Mouse (Mus musculus): Measurements from ENCODE around the gene Trmt13. TPM values are rescaled to one million over a fixed set of nuclear protein-coding genes. Genes with fewer than 3 reads are reported as not detected.

Gene Trmt13
- total RNA-seq, 1 experiment = 22.8 TPM

DNA sequence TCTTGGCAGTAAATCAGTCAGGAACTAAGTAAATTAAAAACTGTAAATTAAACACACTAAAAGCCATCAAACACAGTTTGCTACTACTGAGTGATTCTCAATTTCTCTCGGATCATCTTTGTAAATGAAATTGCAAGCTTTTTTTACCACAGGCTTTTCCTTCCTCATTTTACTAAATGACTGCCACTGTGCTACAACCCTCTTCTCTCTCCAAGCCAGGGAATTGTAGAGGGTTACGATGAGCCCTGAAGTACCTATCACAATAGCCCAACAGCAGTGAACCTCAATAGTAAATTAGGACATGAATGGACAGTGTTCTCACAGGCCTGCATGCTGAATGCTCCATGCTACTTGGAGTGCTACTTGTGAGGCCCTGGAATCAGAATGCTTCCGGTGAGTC lies 19.7 kb upstream of the Trmt13 start:
- in situ Hi-C loops (cut with MboI; ENCODE audit: low sequenced_read_pairs in 2 of 2, unreplicated experiment in 2 of 2) = no loop called here
- H3K27ac ChIP-seq (ENCODE audit: insufficient read depth, low read depth, low read length, poor library complexity, severe bottlenecking) = no peak overlapping the region
- H3K4me1 ChIP-seq (ENCODE audit: control insufficient read depth in 2 of 2, insufficient read depth in 2 of 2, low read length in 2 of 2, poor library complexity in 1 of 2) = peaks cover 1 to 4% of the 10 kb centered on the region in 2 experiments; a peak in 1 of 4 replicates
- H3K4me3 ChIP-seq (ENCODE audit: insufficient read depth in 1 of 2, low read depth in 1 of 2, low read length in 2 of 2, poor library complexity in 1 of 2, severe bottlenecking in 1 of 2) = no peak overlapping the region
- TF ChIP-seq CHD2 (IDR thresholded peaks at IDR 0.05; ENCODE audit: low read depth, low read length) (no peak), MAFK (IDR thresholded peaks at IDR 0.05; ENCODE audit: insufficient read depth, low read depth, low read length) (no peak), HCFC1 (IDR thresholded peaks at IDR 0.05; ENCODE audit: borderline replicate concordance, insufficient read depth, low read length) (no peak), ZNF384 (IDR thresholded peaks at IDR 0.05; ENCODE audit: low read depth, low read length) (no peak), ZC3H11A (IDR thresholded peaks at IDR 0.05; ENCODE audit: borderline replicate concordance, low read depth, low read length) (no peak)
- H3K9me3 ChIP-seq (ENCODE audit: control insufficient read depth, insufficient read depth, low read depth, low read length) = no peaks in the 10 kb centered on the region
- H3K36me3 ChIP-seq (ENCODE audit: control insufficient read depth, insufficient read depth, low read length, poor library complexity, severe bottlenecking) = peaks cover 28% of the 10 kb centered on the region
- H3K9ac ChIP-seq (ENCODE audit: insufficient read depth, low read depth, low read length, poor library complexity, severe bottlenecking) = no peak overlapping the region
- no peak for DNase-seq (ENCODE audit: low read depth, low spot score)

DNA sequence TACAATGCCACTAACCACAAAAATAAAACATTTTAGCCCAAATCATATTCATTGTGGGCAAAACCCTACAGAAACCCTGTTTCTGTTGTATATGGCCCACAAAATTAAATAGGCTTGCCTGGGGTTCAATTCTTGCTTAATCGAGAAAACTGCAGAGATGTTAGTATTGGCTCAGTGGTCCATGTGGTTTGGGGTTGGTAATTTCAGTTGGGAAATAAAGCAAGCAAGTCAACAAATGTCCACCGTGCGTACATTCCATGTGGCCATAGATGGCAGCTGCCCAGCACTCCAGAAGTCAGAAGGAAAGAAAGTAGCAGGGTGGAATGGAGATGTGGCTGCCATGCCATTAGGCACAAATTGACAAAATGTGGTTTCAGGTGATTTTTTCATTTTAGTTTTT lies 18.6 kb upstream of the Trmt13 start:
- DNase-seq (ENCODE audit: low read depth, low spot score) = no peak
- H3K9me3 ChIP-seq (ENCODE audit: control insufficient read depth, insufficient read depth, low read depth, low read length) = no peaks in the 10 kb centered on the region
- H3K4me1 ChIP-seq (ENCODE audit: control insufficient read depth in 2 of 2, insufficient read depth in 2 of 2, low read length in 2 of 2, poor library complexity in 1 of 2) = peaks cover 1 to 3% of the 10 kb centered on the region in 2 experiments; a peak in 1 of 4 replicates
- H3K27ac ChIP-seq (ENCODE audit: insufficient read depth, low read depth, low read length, poor library complexity, severe bottlenecking) = no peak overlapping the region
- TF ChIP-seq CHD2 (IDR thresholded peaks at IDR 0.05; ENCODE audit: low read depth, low read length) = no peak
- TF ChIP-seq ZC3H11A (IDR thresholded peaks at IDR 0.05; ENCODE audit: borderline replicate concordance, low read depth, low read length) = no peak
- no peak for TF ChIP-seq ZNF384 (IDR thresholded peaks at IDR 0.05; ENCODE audit: low read depth, low read length)
- TF ChIP-seq MAFK (IDR thresholded peaks at IDR 0.05; ENCODE audit: insufficient read depth, low read depth, low read length) = no peak
- no peak for TF ChIP-seq HCFC1 (IDR thresholded peaks at IDR 0.05; ENCODE audit: borderline replicate concordance, insufficient read depth, low read length)
- no peak overlapping the region for H3K9ac ChIP-seq (ENCODE audit: insufficient read depth, low read depth, low read length, poor library complexity, severe bottlenecking)
- no peak overlapping the region for H3K4me3 ChIP-seq (ENCODE audit: insufficient read depth in 1 of 2, low read depth in 1 of 2, low read length in 2 of 2, poor library complexity in 1 of 2, severe bottlenecking in 1 of 2)
- in situ Hi-C loops (cut with MboI; ENCODE audit: low sequenced_read_pairs in 2 of 2, unreplicated experiment in 2 of 2) = no loop called here
- H3K36me3 ChIP-seq (ENCODE audit: control insufficient read depth, insufficient read depth, low read length, poor library complexity, severe bottlenecking) = peaks cover 23% of the 10 kb centered on the region

DNA sequence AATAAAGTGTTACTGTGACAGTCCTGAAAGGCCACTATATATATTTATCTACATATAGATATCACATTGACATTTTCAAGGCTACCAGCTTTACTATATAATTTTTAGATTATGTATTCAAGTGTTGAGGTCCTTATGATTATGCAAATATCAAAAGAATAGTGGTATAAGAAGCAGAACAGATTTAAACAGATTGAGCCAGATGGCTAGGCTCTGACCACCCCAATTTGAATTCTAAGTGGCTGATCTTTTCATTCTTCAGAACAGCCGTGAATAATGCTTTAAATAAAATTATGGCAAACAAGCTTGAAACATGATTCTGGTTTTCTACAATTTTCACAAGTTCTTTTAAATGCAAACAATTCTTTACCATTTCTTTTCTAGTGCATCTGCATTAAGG lies 17.1 kb upstream of the Trmt13 start:
- Histone ChIP-seq H3K27ac (ENCODE audit: insufficient read depth, low read depth, low read length, poor library complexity, severe bottlenecking) (no peak overlapping the region), H3K9me3 (ENCODE audit: control insufficient read depth, insufficient read depth, low read depth, low read length) (no peaks in the 10 kb centered on the region), H3K36me3 (ENCODE audit: control insufficient read depth, insufficient read depth, low read length, poor library complexity, severe bottlenecking) (peaks cover 23% of the 10 kb centered on the region), H3K4me3 (ENCODE audit: insufficient read depth in 1 of 2, low read depth in 1 of 2, low read length in 2 of 2, poor library complexity in 1 of 2, severe bottlenecking in 1 of 2) (no peak overlapping the region), H3K4me1 (ENCODE audit: control insufficient read depth in 2 of 2, insufficient read depth in 2 of 2, low read length in 2 of 2, poor library complexity in 1 of 2) (peaks cover 1 to 3% of the 10 kb centered on the region in 2 experiments; a peak in 1 of 4 replicates), H3K9ac (ENCODE audit: insufficient read depth, low read depth, low read length, poor library complexity, severe bottlenecking) (no peak overlapping the region)
- in situ Hi-C loops (cut with MboI; ENCODE audit: low sequenced_read_pairs in 2 of 2, unreplicated experiment in 2 of 2) = no loop called here
- no peak for DNase-seq (ENCODE audit: low read depth, low spot score)
- TF ChIP-seq ZC3H11A (IDR thresholded peaks at IDR 0.05; ENCODE audit: borderline replicate concordance, low read depth, low read length) (no peak), ZNF384 (IDR thresholded peaks at IDR 0.05; ENCODE audit: low read depth, low read length) (no peak), CHD2 (IDR thresholded peaks at IDR 0.05; ENCODE audit: low read depth, low read length) (no peak), HCFC1 (IDR thresholded peaks at IDR 0.05; ENCODE audit: borderline replicate concordance, insufficient read depth, low read length) (no peak), MAFK (IDR thresholded peaks at IDR 0.05; ENCODE audit: insufficient read depth, low read depth, low read length) (no peak)

DNA sequence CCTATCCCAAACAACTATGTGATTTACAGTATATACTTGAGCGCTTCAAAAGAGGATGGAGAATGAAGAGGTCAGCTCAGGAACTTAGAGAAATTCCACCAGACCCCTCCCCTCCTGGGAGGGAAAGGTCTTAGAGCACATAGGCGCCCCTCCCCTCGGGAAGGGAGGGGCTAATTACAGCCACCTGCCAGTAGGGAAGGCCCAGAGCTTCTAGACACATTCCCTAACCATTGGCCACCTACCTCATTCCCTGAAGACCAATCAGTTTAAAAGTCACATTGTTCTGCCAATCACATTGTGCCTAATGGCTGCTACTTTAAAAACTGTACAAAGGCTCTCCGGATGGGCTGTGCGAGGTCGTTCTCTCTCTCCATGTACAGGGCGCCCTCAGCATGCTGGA lies 8.3 kb upstream of the Trmt13 start:
- TF ChIP-seq HCFC1 (IDR thresholded peaks at IDR 0.05; ENCODE audit: borderline replicate concordance, insufficient read depth, low read length) (no peak), MAFK (IDR thresholded peaks at IDR 0.05; ENCODE audit: insufficient read depth, low read depth, low read length) (no peak), ZC3H11A (IDR thresholded peaks at IDR 0.05; ENCODE audit: borderline replicate concordance, low read depth, low read length) (no peak), CHD2 (IDR thresholded peaks at IDR 0.05; ENCODE audit: low read depth, low read length) (no peak), ZNF384 (IDR thresholded peaks at IDR 0.05; ENCODE audit: low read depth, low read length) (no peak)
- peaks cover 0 to 12% of the 10 kb centered on the region in 2 experiments; a peak in 1 of 4 replicates for H3K4me1 ChIP-seq (ENCODE audit: control insufficient read depth in 2 of 2, insufficient read depth in 2 of 2, low read length in 2 of 2, poor library complexity in 1 of 2)
- H3K4me3 ChIP-seq (ENCODE audit: insufficient read depth in 1 of 2, low read depth in 1 of 2, low read length in 2 of 2, poor library complexity in 1 of 2, severe bottlenecking in 1 of 2) = peak overlapping the region; percentile 49 to 58
- in situ Hi-C loops (cut with MboI; ENCODE audit: low sequenced_read_pairs in 2 of 2, unreplicated experiment in 2 of 2) = no loop called here
- peak; percentile 83 for DNase-seq (ENCODE audit: low read depth, low spot score)
- H3K9me3 ChIP-seq (ENCODE audit: control insufficient read depth, insufficient read depth, low read depth, low read length) = no peaks in the 10 kb centered on the region; the same call in 1 of the 2 replicates
- peak overlapping the region; percentile 80; the same call in 1 of the 2 replicates for H3K27ac ChIP-seq (ENCODE audit: insufficient read depth, low read depth, low read length, poor library complexity, severe bottlenecking)
- peaks cover 5% of the 10 kb centered on the region for H3K36me3 ChIP-seq (ENCODE audit: control insufficient read depth, insufficient read depth, low read length, poor library complexity, severe bottlenecking)
- peak overlapping the region; percentile 71 for H3K9ac ChIP-seq (ENCODE audit: insufficient read depth, low read depth, low read length, poor library complexity, severe bottlenecking)

Measured in ES-E14 (cell line).